Mouse (Mus musculus) bone marrow, adult 2 months (tissue): ENCODE data around the gene Lnx2.

ENCODE experiments used
- CTCF ChIP-seq: fragments of 200-500 bp; IDR thresholded peaks from 2 replicates; pipeline ENCODE4 v1.5.1; 2011; ENCODE audit warnings: low read length, control low read depth; ENCODE audit not compliant: control insufficient read depth, insufficient read depth
- POLR2A ChIP-seq: fragments of 200-500 bp; IDR thresholded peaks from 2 replicates; pipeline ENCODE4 v1.6.1; 2011; ENCODE audit warnings: low read depth, mild to moderate bottlenecking, control low read depth, low read length, borderline replicate concordance; ENCODE audit not compliant: control insufficient read depth

DNA sequence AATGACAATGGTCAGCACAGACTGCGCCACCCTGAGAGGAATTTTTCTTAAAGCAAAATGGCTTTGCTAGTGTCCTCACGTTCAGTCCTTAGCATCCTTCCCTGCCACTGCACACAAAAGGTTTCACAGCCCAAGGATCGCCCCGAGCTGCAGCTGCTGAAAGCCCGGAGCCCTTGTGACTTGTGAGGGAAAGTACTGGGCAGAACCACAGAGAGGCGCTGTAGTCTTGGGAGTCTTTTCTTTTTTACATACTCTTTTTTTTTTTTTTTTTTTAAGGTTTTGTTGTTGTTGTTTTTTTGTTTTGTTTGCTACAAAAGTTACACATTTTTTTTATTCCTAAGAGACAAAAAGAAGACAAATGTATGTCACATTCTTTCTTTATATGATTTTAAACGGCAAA, 38.4 kb upstream of the Lnx2 start:
- TF ChIP-seq CTCF: no peak
- TF ChIP-seq POLR2A: no peak
